Mouse (Mus musculus): Measurements from ENCODE around the gene Fos. TPM values are rescaled to one million over a fixed set of nuclear protein-coding genes. Genes with fewer than 3 reads are reported as not detected.

The Fos gene
- total RNA-seq, 2 experiments from 2014 or later, result 31.1 to 40.8 TPM

- DNase-seq (ENCODE audit: low spot score in 2 of 2), result no peak
- intact Hi-C loops (cut with DNase I), result no loop called here
These were observed 17.4 kb upstream of the Fos start for GRCm38 (mm10) chr12:85456276-85456675.

DNA sequence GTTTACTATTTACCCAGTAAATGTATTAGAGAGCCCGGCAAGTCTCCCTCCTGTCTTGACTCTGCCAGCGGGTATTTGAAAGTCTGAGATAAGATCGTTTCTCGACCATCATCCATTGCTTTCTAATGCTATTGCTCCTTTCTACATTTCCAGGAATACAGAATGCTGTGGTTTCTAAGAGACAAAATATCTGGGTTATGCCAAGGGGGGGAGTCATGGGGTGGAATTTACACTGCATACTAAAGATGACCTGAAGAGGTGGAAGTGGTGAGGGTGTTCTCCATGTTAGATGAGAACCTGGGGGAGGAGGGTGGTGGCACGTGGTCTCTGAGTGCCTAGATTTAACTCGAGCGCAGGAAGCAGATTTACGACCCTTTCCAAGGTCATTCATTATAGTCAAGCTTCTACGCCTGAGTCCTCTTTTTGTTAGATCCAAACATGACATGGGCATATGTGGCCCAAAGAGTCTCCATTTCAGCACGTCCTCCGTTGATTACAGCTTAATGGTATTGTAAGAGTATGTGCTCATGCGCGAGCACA, 16.7 kb upstream of the Fos start:
- no peak for DNase-seq (ENCODE audit: low spot score in 2 of 2)
- intact Hi-C loops (cut with DNase I), result no loop called here

- intact Hi-C loops (cut with DNase I), result no loop called here
- no peak for DNase-seq (ENCODE audit: low spot score in 2 of 2)
These were observed 13.9 kb upstream of the Fos start for GRCm38 (mm10) chr12:85459820-85460219.

GRCm38 (mm10) chr12:85461913-85462663, 11.6 kb upstream of the Fos start:
- intact Hi-C loops (cut with DNase I), result no loop called here
- DNase-seq (ENCODE audit: low spot score in 2 of 2), result no peak

- intact Hi-C loops (cut with DNase I), result no loop called here
These were observed 10.9 kb upstream of the Fos start for GRCm38 (mm10) chr12:85462802-85463201.

GRCm38 (mm10) chr12:85464431-85464830, 9.3 kb upstream of the Fos start:
- intact Hi-C loops (cut with DNase I), result no loop called here

More at GRCm38 (mm10) chr12:85462802-85463201, 10.9 kb upstream of the Fos start:
- no peak for DNase-seq (ENCODE audit: low spot score in 2 of 2)

GRCm38 (mm10) chr12:85464902-85465301, 8.8 kb upstream of the Fos start:
- intact Hi-C loops (cut with DNase I), result no loop called here
- DNase-seq (ENCODE audit: low spot score in 2 of 2), result no peak

More at GRCm38 (mm10) chr12:85464431-85464830, 9.3 kb upstream of the Fos start:
- DNase-seq (ENCODE audit: low spot score in 2 of 2), result no peak

- intact Hi-C loops (cut with DNase I), result no loop called here
- peak; percentile 70 to 86 for DNase-seq (ENCODE audit: low spot score in 2 of 2)
These were observed 5.8 kb upstream of the Fos start for GRCm38 (mm10) chr12:85467854-85468253.

GRCm38 (mm10) chr12:85468666-85469065, 5.0 kb upstream of the Fos start:
- intact Hi-C loops (cut with DNase I), result no loop called here
- DNase-seq (ENCODE audit: low spot score in 2 of 2), result no peak

GRCm38 (mm10) chr12:85471920-85472655, 1.6 kb upstream of the Fos start:
- intact Hi-C loops (cut with DNase I), result loop anchor here (5.0 kb wide), 2 partner anchors 100 to 120 kb away; partner anchors contain the start of gene Tmed10
- DNase-seq (ENCODE audit: low spot score in 2 of 2), result peak; percentile 49 to 51

DNA sequence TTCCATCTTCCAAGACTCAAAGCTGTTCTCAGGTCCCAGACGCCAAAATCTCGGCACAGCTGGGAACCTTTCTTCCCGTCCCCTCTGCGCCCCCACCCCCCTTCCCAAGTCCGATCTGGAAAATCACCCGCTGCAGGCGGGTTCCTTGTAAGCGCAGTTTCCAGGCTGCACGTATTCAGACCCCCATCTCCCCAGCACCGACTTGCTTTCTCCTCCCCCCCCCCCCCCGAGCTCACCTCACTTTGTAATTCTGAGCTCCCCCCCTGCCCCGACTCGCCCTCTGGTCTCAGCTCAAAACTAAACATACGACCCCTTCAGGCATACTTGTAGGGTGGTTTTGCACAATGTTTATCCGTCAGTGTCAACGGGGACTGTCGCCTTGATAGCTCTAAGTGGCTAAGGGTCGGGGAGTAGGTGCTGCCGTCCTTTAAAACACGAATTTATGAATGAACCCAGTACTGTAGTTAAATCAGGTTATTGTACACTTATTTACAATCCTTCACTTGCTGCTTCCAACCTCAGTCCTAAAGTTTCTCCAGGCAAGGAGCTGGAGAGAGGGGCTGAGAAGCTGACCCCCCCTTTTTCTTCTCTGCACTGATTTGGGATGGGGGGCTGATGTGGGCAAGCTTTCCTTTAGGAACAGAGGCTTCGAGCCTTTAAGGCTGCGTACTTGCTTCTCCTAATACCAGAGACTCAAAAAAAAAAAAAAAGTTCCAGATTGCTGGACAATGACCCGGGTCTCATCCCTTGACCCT, 857 bp upstream of the Fos start:
- intact Hi-C loops (cut with DNase I), result loop anchor here (5.0 kb wide), 2 partner anchors 101 to 121 kb away; partner anchors contain the start of gene Tmed10
- DNase-seq (ENCODE audit: low spot score in 2 of 2), result no peak

DNA sequence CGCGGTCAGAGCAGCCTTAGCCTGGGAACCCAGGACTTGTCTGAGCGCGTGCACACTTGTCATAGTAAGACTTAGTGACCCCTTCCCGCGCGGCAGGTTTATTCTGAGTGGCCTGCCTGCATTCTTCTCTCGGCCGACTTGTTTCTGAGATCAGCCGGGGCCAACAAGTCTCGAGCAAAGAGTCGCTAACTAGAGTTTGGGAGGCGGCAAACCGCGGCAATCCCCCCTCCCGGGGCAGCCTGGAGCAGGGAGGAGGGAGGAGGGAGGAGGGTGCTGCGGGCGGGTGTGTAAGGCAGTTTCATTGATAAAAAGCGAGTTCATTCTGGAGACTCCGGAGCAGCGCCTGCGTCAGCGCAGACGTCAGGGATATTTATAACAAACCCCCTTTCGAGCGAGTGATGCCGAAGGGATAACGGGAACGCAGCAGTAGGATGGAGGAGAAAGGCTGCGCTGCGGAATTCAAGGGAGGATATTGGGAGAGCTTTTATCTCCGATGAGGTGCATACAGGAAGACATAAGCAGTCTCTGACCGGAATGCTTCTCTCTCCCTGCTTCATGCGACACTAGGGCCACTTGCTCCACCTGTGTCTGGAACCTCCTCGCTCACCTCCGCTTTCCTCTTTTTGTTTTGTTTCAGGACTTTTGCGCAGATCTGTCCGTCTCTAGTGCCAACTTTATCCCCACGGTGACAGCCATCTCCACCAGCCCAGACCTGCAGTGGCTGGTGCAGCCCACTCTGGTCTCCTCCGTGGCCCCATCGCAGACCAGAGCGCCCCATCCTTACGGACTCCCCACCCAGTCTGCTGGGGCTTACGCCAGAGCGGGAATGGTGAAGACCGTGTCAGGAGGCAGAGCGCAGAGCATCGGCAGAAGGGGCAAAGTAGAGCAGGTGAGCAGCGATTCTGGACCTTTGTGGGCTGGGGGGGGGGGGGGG, 875 bp downstream of the Fos start:
- DNase-seq (ENCODE audit: low spot score in 2 of 2), result peak; percentile 82 to 83
- intact Hi-C loops (cut with DNase I), result loop anchor here (5.0 kb wide), 2 partner anchors 102 to 122 kb away; partner anchors contain the start of gene Tmed10

GRCm38 (mm10) chr12:85475232-85475919, 1.7 kb downstream of the Fos start:
- intact Hi-C loops (cut with DNase I), result no loop called here
- DNase-seq (ENCODE audit: low spot score in 2 of 2), result no peak

DNA sequence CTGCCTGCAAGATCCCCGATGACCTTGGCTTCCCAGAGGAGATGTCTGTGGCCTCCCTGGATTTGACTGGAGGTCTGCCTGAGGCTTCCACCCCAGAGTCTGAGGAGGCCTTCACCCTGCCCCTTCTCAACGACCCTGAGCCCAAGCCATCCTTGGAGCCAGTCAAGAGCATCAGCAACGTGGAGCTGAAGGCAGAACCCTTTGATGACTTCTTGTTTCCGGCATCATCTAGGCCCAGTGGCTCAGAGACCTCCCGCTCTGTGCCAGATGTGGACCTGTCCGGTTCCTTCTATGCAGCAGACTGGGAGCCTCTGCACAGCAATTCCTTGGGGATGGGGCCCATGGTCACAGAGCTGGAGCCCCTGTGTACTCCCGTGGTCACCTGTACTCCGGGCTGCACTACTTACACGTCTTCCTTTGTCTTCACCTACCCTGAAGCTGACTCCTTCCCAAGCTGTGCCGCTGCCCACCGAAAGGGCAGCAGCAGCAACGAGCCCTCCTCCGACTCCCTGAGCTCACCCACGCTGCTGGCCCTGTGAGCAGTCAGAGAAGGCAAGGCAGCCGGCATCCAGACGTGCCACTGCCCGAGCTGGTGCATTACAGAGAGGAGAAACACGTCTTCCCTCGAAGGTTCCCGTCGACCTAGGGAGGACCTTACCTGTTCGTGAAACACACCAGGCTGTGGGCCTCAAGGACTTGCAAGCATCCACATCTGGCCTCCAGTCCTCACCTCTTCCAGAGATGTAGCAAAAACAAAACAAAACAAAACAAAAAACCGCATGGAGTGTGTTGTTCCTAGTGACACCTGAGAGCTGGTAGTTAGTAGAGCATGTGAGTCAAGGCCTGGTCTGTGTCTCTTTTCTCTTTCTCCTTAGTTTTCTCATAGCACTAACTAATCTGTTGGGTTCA, 2.5 kb downstream of the Fos start:
- DNase-seq (ENCODE audit: low spot score in 2 of 2), result no peak
- intact Hi-C loops (cut with DNase I), result no loop called here

- intact Hi-C loops (cut with DNase I), result no loop called here
- DNase-seq (ENCODE audit: low spot score in 2 of 2), result no peak
These were observed 3.5 kb downstream of the Fos start for GRCm38 (mm10) chr12:85477219-85477618.

DNA sequence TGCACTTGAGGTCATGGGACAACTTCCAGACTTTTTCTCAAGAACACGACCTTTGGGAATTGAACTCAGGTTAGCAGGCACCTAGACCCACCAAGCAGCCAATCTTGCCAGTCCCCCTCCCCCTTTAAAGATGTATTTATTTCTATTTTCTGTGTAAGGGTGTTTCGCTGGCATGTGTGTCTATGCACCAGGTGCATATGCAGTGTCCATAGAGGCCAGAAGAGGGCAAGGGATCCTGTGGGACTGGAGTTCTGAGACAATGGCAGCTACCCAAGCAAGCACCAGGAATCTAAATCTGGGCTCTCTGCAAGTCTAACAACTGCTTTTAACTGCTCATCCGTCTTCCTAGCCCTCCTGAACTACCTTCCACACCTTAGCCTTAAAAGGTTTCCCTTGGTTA, 4.1 kb downstream of the Fos start:
- DNase-seq (ENCODE audit: low spot score in 2 of 2), result no peak
- intact Hi-C loops (cut with DNase I), result no loop called here

DNA sequence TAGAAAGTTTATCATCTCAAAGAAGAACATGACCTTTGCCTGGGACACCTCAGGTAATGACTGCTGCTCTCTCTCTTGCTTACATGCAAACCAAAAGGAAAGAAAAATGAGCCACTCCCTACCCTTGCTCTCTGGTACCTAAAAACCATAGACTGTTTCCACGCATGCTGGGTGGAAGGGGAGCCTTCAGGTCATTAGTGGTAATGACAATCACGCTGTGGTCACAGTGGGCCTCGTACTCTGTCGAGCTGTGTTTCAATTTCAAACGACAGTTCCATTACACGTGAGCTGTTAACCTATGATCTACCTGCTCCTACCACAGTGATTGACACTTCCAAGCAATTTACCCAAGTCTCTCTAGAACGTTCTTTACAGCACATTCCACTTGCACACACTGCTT, 5.0 kb downstream of the Fos start:
- intact Hi-C loops (cut with DNase I), result no loop called here
- DNase-seq (ENCODE audit: low spot score in 2 of 2), result no peak

Measured in left cerebral cortex, postnatal 14 days (tissue).